Mouse (Mus musculus): ENCODE data around the gene Neil3.
"Not testable (repeated sequence)": the region's sequence is repeated elsewhere in the genome, so short reads cannot be mapped to it uniquely, and the experiment has no call there.

Neil3 gene

GRCm38 (mm10) chr8:53538049-53538448 is 100.8 kb downstream of the Neil3 start:
- DNase-seq (ENCODE audit: low spot score in 2 of 2): not testable (repeated sequence)
